Mouse (Mus musculus) lung, embryonic 15.5 days (tissue): ENCODE measurements around the gene Cmip. TPM values are rescaled to one million over a fixed set of nuclear protein-coding genes. Genes with fewer than 3 reads are reported as not detected.

ENCODE experiments used
- microRNA-seq: library from miRNA; unstranded; fragments of <30 nt; microRNA quantifications from one replicate; pipeline ENCODE4, GENCODE M21; 2016
- polyA plus RNA-seq: library from polyadenylated mRNA; unstranded; fragments of >200 nt; fragmentation: Nextera tagmentation; extraction: Ambion mirVana; gene quantifications from 2 replicates; pipeline ENCODE4 v1.2.1, GENCODE M21; 2015

Gene Cmip
- polyA plus RNA-seq, 1 experiment from 2014 or later, result 18.8 TPM

Small RNA genes within 50 kb of the gene (microRNA-seq; reads per million reads assigned to microRNA genes)
- gene Mir7077 (not detected), gene Mir7078 (not detected)

Other genes starting within 250 kb of the Cmip start
- not detected in 2 replicates for gene Pkd1l2, start 174.6 kb upstream of the Cmip start, polyA plus RNA-seq
- 0.52 and 0.72 TPM in 2 replicates for gene Bco1, start 161.2 kb upstream of the Cmip start, polyA plus RNA-seq
- 2.1 and 2.3 TPM in 2 replicates for gene Gan, start 98.9 kb upstream of the Cmip start, polyA plus RNA-seq
- 3.7 and 5.0 TPM in 2 replicates for gene Plcg2, start 241.2 kb downstream of the Cmip start, polyA plus RNA-seq